Mouse (Mus musculus) spleen, adult 18-20 months (tissue): ENCODE results near the gene Arl4d.

Experiments used
- DNase-seq, 2 experiments: peaks; one replicate each; pipeline ENCODE4 v3.0.0; 2022; ENCODE audit warnings: mixed read lengths in 2 of 2

Arl4d gene

GRCm38 (mm10) chr11:101679907-101680306 is 14.6 kb downstream of the Arl4d start:
- DNase-seq, result no peak

GRCm38 (mm10) chr11:101680634-101681325 is 15.4 kb downstream of the Arl4d start:
- no peak for DNase-seq

DNA sequence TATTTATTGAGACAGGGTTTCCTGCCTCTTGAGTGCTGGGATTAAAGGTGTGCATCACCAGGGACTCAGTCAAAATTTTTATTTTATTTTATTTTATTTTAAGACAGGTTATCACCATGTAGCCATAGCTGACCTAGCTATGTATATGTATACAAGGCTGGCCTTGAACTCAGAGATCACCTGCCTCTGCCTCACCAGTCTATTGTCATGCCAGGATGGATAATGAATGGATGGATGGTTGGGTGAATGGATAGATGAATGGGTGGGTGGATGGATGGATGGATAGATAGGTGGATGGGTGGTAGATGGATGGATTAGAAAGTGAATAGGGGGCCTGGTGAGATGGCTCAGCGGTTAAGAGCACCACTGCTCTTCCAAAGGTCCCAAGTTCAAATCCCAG is 16.6 kb downstream of the Arl4d start:
- DNase-seq, result no peak

DNA sequence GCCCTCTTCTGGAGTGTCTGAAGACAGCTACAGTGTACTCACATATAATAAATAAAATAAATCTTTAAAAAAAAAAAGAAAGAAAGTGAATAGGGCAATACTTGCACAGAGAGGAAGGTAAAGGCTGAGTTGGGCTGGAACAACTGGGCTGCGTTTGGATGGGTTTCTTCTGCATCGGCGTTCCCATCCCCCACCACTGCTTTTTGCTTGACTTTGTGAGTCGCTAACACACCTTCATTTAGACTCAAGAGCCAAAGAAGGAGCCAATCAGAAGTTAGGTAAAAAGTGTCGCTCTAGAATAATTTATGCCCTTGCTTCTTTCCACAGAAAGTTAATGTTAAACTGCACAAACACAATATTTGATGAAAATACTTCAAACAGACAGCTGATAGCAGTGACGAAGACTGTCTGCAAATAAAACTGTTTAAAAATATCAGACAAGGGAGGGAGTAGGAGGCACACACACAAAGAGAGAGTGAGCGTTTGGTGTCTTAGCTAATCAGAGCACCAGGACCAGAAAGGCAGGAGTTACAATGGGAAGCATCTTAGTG is 17.1 kb downstream of the Arl4d start:
- no peak for DNase-seq

DNA sequence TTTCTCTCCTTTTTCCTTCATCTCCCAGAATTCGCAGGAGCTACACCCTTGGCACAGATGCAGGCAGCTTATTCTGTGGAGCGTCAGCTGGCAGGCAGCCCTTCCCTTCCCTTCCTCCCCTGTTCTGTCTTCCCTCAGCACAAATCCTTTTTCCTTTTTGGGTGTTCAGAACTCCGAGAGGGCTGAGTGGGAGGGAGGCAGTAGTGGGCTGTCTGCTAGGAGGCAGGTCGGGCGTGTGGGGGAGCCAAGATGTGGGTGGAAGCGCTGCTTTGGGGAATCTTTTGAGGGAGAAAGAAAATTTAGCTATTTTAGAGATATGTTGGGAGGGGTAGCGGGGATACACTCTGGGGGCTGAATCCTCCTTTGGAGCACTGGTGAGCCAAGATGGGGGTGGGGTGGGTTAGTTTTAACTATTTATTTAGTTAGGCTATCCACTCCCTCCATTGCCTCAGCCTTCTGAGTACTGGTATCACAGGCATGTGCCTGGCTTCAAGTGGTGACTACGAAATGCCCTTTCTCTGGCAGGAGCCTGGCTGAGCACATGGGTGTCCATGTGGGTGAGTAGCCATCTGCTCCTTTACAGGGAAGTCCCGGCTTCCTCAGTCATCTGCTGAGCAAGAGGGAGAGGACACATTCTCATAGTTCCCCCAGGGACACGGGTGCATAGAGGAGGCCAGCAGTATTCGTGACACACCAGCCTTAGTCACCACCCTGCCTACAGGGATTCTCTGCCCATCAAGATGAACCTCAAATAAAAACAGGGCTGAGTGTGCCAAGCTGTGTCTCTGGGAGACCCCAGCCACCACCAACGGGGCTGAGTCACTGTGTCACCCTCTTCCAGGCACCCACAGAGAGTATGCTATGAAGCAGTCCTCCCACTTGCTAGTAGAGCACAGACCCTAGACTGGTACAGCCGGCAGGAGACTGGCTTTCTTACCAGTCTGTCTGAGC is 22.3 kb downstream of the Arl4d start:
- DNase-seq, result peak in 1 of 2 experiments; percentile 16

DNA sequence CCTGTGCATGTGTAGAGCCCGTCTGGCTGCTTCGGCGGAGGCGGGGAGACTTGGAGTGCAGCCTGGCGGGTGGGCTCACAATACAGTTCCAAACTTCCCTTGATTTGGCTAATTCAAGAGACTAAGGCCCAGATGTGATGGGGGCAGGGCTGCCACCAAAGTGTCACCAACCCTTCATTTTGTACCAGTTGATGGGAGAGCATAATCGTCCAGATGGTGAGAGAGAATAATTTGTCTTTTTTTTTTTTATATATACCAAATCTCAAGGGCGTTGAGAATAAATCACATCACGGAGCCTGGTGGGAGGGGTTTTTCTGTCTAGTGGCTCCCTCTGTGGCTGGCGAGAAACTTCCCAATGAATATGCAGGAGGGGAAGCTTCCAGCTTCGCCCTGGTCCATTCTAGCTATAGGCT is 24.4 kb downstream of the Arl4d start:
- no peak for DNase-seq

- DNase-seq, result no peak
These were observed 25.0 kb downstream of the Arl4d start for GRCm38 (mm10) chr11:101690326-101690725.

GRCm38 (mm10) chr11:101695906-101696661 is 30.7 kb downstream of the Arl4d start:
- no peak for DNase-seq

DNA sequence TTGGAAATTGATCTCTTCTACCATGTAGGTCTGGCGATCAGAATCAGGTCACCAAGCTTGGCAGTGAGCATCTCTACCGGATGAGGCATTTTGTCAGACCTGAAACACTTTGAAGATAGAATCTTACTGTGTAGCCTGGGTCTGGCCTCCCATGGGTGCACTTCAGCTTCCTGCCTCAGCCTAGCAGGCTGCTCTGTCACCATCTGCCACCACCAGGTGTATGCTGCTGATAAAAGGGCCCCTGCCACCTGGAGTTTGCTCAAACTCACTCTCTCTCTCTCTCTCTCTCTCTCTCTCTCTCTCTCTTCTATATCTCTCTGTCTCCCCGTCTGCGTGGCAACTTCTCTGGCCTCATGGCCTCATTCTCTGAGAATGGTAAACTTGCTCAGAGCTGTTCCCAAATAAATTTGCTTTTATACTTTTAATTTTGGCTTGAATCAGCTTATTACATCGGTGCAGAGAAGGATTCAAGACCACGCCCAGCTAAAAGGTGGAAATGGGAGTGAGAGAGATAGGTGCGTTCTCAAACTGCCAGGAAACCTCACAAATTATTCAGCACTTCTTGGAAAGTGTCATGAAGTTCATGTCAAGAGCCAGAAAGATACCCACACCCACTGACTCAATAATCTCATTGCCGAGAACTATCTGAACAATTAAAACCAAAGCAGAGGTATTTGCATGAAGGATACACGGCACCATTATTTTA is 32.0 kb downstream of the Arl4d start:
- no peak for DNase-seq

GRCm38 (mm10) chr11:101698114-101698513 is 32.8 kb downstream of the Arl4d start:
- no peak for DNase-seq

DNA sequence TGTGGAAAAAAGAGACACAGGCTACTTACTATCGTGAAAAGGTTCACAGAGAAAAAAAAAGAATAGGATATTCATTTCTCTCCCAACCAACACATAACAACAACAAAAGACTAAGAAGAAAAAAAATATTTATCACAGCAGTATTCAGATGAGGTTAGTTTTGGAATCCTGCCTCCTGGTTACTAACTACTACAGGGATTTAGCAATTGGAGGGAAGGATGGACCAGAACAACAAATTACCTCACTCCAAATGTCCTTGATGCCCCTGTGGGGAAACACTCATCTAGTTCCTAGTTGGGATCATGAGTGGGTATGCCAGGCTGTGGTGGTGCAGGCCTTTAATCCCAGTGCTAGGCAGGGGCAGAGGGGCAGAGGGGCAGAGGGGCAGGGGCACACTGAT is 34.2 kb downstream of the Arl4d start:
- DNase-seq, result no peak

DNA sequence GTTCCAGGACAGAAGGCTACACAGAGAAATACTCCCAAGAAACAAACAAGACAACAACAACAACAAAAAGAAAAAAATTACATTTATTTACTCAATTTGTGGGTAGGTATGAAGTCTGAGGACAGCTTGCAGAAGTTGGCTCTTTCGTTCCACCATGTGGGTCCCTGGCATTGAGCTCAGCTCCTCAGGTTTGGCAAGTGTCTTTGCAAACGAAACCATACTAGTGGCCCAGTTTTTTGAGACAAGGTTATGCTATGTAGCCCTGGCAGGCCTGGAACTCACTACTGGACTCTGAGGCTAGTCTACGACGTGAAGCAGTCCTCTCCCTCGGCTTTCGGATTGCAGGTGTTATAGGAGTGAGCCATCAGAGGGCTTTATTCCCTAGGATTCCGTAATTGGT is 34.6 kb downstream of the Arl4d start:
- DNase-seq, result no peak

DNA sequence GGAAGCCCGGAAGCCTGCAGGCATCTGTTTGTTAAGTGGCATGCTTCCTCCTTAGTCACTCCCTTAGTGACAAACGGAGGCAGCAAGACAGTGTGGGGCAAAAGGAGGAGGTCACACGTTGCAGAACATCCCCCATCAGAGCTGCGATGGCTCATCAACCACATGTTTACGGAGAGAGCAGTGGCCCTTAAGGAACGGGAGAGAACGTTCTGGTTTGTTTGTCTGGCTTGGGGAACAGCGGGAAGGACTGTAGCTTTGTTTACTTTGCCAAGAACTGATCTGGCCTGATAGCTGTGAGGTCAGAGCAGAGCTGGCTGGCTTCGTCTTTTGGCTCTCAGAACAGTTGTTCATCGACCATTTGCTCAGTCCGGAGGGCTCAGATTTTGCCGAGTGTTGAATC is 35.1 kb downstream of the Arl4d start:
- DNase-seq, result no peak

DNA sequence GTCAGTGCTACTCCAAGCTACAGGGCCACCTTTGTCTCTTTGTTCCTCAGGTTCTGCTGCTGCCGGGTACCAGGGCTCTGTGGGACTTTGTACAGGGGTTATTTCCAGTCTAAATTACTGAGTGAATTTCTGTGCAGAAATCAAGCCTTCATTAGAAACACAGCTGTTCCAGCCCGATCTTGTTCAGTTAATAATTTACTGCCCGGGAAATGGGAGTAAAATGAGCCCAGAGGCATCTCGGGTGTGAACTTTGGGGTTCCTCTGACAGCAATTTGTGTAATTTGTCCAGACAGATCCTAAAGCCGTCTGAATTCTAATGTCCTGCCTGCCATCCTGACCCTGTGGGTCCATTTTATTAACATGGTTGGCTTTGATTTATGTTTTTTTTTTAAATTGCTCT is 38.7 kb downstream of the Arl4d start:
- no peak for DNase-seq

GRCm38 (mm10) chr11:101706764-101707448 is 41.6 kb downstream of the Arl4d start:
- DNase-seq, result no peak

DNA sequence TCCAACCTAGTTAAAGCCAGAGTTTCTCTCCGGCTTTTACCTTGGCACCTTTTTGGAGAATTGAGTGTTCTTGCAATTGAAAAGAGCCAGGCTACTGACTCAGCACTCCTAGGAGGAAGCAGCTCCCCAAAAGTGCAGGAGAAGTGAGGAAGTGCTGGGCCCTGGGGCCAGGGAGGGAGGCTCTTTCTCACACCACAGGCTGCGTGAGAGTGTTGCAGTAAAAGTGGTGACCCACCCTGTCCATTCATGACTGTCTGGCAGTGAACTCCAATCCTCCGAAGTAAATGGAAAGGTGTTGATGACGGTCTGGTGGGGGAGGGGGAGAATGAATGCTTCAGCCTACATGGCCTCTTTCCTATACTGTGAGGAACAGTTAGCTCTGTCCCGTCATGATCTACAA is 43.1 kb downstream of the Arl4d start:
- no peak for DNase-seq

DNA sequence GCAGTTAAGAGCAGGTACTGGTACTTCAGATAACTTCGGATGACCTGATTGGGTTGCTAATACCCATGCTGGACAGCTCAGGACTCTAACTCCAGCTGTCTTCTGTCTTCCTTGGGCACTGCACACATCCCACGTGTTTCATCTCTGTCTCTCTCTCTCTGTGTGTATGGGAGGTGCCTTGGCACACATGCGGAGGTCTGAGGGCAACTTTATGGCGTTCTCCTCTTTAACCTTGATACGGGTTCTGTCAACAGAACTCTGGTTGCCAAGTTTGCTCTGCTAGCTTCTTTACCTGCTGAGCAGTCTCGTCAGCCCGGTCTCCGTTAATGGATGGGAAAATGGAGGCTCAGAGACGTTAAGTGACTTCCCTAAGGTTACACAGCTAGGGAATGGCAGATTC is 47.5 kb downstream of the Arl4d start:
- no peak for DNase-seq

- no peak for DNase-seq
These were observed 48.7 kb downstream of the Arl4d start for GRCm38 (mm10) chr11:101714012-101714411.
